Mouse (Mus musculus) spleen, adult 2 months (tissue): ENCODE data around the gene Mlana. TPM values are rescaled to one million over a fixed set of nuclear protein-coding genes. Genes with fewer than 3 reads are reported as not detected.

Experiments used
- DNase-seq, 2 experiments: peaks; one replicate each; pipeline versions ENCODE4 v3.0.0 to v3.0.0-alpha.2; 2012 to 2021; ENCODE audit warnings: low spot score in 2 of 2, low read depth in 1 of 2
- H3K27ac ChIP-seq: fragments of 200-500 bp; 2 replicates; pipeline ENCODE4 v1.5.1; 2012; ENCODE audit warnings: low read length, inconsistent platforms; ENCODE audit not compliant: insufficient read depth
- H3K27me3 ChIP-seq: fragments of 200-500 bp; 2 replicates; pipeline ENCODE4 v1.6.1; 2012; ENCODE audit warnings: mild to moderate bottlenecking, moderate library complexity, low read length, inconsistent platforms; ENCODE audit not compliant: control insufficient read depth, insufficient read depth
- H3K36me3 ChIP-seq: fragments of 200-500 bp; 2 replicates; pipeline ENCODE4 v1.6.1; 2012; ENCODE audit warnings: mild to moderate bottlenecking, low read length, inconsistent platforms; ENCODE audit not compliant: control insufficient read depth, insufficient read depth
- H3K4me1 ChIP-seq: fragments of 200-500 bp; 2 replicates; pipeline ENCODE4 v1.6.1; 2011; ENCODE audit warnings: inconsistent platforms; ENCODE audit not compliant: control insufficient read depth, insufficient read depth, insufficient read length
- H3K4me3 ChIP-seq: fragments of 200-500 bp; 2 replicates; pipeline ENCODE4 v1.5.1; 2011; ENCODE audit warnings: mild to moderate bottlenecking, inconsistent platforms; ENCODE audit not compliant: insufficient read depth, insufficient read length; ENCODE audit errors: extremely low read depth
- CTCF ChIP-seq: fragments of 200-500 bp; IDR thresholded peaks from 2 replicates; pipeline ENCODE4 v1.5.1; 2011; ENCODE audit warnings: mild to moderate bottlenecking, inconsistent platforms; ENCODE audit not compliant: insufficient read depth, insufficient read length, insufficient replicate concordance; ENCODE audit errors: extremely low read depth
- POLR2A ChIP-seq: fragments of 200-500 bp; IDR thresholded peaks from 2 replicates; pipeline ENCODE4 v1.6.1; 2011; ENCODE audit warnings: low read depth, low read length, inconsistent platforms
- WGBS: fragments of 180-500 bp; shearing (Covaris S2); methylation state at CpG from one replicate; pipeline ENCODE4 v1.1.7; 2018; 5-methylcytosine and 5-hydroxymethylcytosine counted together
- polyA plus RNA-seq: library from polyadenylated mRNA; depleted of rRNA; stranded (reverse); fragments of >200 nt; gene quantifications from 2 replicates; pipeline ENCODE4 v1.2.3, GENCODE M21; 2012; rRNA removed

Gene Mlana
- 1.0 TPM in 1 of 2 replicates, not detected in the other for polyA plus RNA-seq

DNA sequence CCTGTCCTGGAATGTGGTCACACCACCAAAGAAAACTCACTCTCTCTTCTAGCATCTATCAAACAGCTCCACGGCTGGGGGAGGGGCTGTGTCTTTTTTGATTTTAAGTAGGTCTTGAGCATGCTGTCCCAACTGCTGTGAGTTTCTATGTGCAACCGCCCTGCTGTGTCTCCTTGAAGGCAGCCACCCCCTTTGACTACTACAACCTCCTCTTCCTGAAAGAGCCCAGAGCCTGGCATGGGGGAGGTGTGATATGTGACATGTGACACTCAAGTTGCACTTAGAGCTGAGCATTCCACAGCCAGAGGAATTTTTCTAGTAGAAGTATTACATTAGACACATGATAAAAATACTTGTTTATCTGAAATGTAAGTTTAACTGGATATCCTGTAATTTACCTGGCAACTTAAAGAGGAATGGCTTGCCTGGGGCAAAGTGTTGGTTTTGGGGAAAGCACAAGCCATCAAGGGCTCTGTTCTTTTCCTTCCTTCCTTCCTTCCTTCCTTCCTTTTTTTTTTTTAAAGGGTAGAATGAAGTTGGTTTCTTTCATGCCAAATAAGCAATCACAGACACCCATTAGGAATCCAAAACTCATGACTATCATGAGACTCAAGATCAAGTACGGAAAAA lies at the start of gene Mlana:
Mlana (plus strand) TSS at position 580 of the 630 bp plus-strand sequence.
- no peaks in the 10 kb centered on the region for H3K36me3 ChIP-seq
- H3K4me3 ChIP-seq: no peak within 1 kb of the TSS
- no peaks in the 10 kb centered on the region for H3K27me3 ChIP-seq
- no peak for TF ChIP-seq CTCF
- no peak for TF ChIP-seq POLR2A
- DNase-seq: no peak
- 61% methylated on average over 3 of the region's 3 CpGs for WGBS
- H3K27ac ChIP-seq: no peak within 1 kb of the TSS
- H3K4me1 ChIP-seq: no peaks in the 10 kb centered on the region

GRCm38 (mm10) chr19:29648550-29648914 lies 49.1 kb upstream of the Mlana start:
- H3K27ac ChIP-seq: no peak overlapping the region
- no peak for TF ChIP-seq CTCF
- H3K27me3 ChIP-seq: no peaks in the 10 kb centered on the region
- 36% methylated on average over 4 of the region's 4 CpGs for WGBS
- no peaks in the 10 kb centered on the region for H3K36me3 ChIP-seq
- no peak for DNase-seq
- H3K4me3 ChIP-seq: no peak overlapping the region
- no peaks in the 10 kb centered on the region for H3K4me1 ChIP-seq

- WGBS: 92% methylated on average over 1 of the region's 1 CpGs
- DNase-seq: no peak
These were observed 47.9 kb upstream of the Mlana start for GRCm38 (mm10) chr19:29649683-29650082.

DNA sequence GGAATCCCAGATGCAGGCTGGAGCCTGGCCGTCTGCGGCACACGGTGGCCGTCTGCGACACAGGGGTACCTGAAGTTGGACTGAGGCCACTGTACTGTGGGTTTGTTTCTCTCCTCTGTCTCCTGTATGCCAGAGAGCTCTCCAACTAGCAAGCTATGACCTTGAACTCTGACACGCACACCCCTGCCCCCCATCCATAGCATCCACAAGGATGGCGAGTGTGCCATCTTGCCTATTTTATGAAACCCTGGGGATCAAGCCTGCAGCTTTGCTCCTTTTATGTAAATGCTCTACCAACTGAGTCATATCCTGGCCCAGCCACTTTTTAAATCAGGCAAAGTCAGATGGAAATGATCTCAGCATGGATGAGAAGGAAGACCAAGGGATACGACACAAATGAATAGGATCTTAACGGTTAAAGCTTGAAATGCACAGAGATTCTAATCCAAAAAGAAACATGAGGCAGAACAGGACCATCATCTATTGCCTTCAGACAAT lies 43.8 kb upstream of the Mlana start:
- Histone ChIP-seq H3K4me3 (no peak overlapping the region), H3K27me3 (no peaks in the 10 kb centered on the region), H3K4me1 (no peaks in the 10 kb centered on the region), H3K36me3 (no peaks in the 10 kb centered on the region), H3K27ac (no peak overlapping the region)
- 96% methylated on average over 9 of the region's 9 CpGs for WGBS
- DNase-seq: no peak
- TF ChIP-seq CTCF (no peak), POLR2A (no peak)

More at GRCm38 (mm10) chr19:29649683-29650082, 47.9 kb upstream of the Mlana start:
- H3K27me3 ChIP-seq: no peaks in the 10 kb centered on the region
- TF ChIP-seq CTCF (no peak), POLR2A (no peak)
- no peaks in the 10 kb centered on the region for H3K4me1 ChIP-seq
- no peak overlapping the region for H3K4me3 ChIP-seq
- H3K27ac ChIP-seq: no peak overlapping the region
- no peaks in the 10 kb centered on the region for H3K36me3 ChIP-seq

DNA sequence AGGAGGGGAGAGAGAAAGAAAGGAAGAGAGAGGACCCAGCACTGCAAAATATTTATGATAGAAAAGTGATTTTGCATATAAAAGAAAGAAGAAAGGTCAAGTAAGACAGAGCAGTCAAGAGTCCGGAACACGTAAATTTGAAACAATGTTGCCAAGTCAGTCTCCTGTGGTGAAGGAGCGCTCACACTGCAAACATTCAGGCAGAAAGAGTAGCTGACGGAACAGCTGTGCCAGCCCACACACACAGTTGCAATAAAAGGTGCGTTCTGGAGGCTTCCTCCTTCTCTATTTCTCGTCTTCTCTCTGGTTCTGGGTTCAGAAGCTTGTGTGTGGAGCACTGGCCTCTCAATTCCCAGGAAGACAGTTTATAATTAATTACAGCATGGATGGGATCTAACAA lies 42.5 kb upstream of the Mlana start:
- Histone ChIP-seq H3K27ac (no peak overlapping the region), H3K4me1 (no peaks in the 10 kb centered on the region), H3K36me3 (no peaks in the 10 kb centered on the region), H3K4me3 (no peak overlapping the region), H3K27me3 (no peaks in the 10 kb centered on the region)
- DNase-seq: no peak
- TF ChIP-seq POLR2A (no peak), CTCF (no peak)
- whole genome bisulfite sequencing: 52% methylated on average over 6 of the region's 6 CpGs

GRCm38 (mm10) chr19:29656029-29656428 lies 41.6 kb upstream of the Mlana start:
- TF ChIP-seq CTCF (no peak), POLR2A (no peak)
- Histone ChIP-seq H3K4me1 (no peaks in the 10 kb centered on the region), H3K4me3 (no peak overlapping the region), H3K36me3 (no peaks in the 10 kb centered on the region), H3K27ac (no peak overlapping the region), H3K27me3 (no peaks in the 10 kb centered on the region)
- WGBS: 84% methylated on average over 4 of the region's 4 CpGs
- DNase-seq: no peak

GRCm38 (mm10) chr19:29656620-29657019 lies 41.0 kb upstream of the Mlana start:
- H3K4me3 ChIP-seq: no peak overlapping the region
- no peak overlapping the region for H3K27ac ChIP-seq
- no peaks in the 10 kb centered on the region for H3K27me3 ChIP-seq
- no peaks in the 10 kb centered on the region for H3K4me1 ChIP-seq
- DNase-seq: no peak
- 94% methylated on average over 5 of the region's 5 CpGs for WGBS
- TF ChIP-seq CTCF (no peak), POLR2A (no peak)
- H3K36me3 ChIP-seq: no peaks in the 10 kb centered on the region
